Mouse (Mus musculus): Measurements from ENCODE around the gene Cecr2.

- no peak for TF ChIP-seq CTCF (IDR thresholded peaks at IDR 0.05; ENCODE audit: low read depth, low read length)
- TF ChIP-seq TAL1 (conservative IDR thresholded peaks at IDR 0.05; ENCODE audit: low read depth, low read length) = no peak
- TF ChIP-seq GATA2 (IDR thresholded peaks at IDR 0.05; ENCODE audit: borderline replicate concordance, low read depth, low read length) = no peak
- TF ChIP-seq GATA1 (IDR thresholded peaks at IDR 0.05; ENCODE audit: borderline replicate concordance, low read length) = no peak
Measured at GRCm38 (mm10) chr6:120771366-120771765, 105.2 kb downstream of the Cecr2 start.
